Mouse (Mus musculus) E14TG2a.4 (cell line): ENCODE results near the gene Ttyh2.

Source experiments
- CTCF ChIP-seq: conservative IDR thresholded peaks from 2 replicates; pipeline ENCODE4 v1.5.1; 2014; ENCODE audit warnings: low read length
- NANOG ChIP-seq: IDR thresholded peaks from 2 replicates; pipeline ENCODE4 v1.6.1; 2014; ENCODE audit warnings: borderline replicate concordance, low read length, mixed read lengths
- POU5F1 ChIP-seq: IDR thresholded peaks from 2 replicates; pipeline ENCODE4 v1.6.1; 2014; ENCODE audit warnings: low read length, borderline replicate concordance

GRCm38 (mm10) chr11:114745134-114745533, 69.9 kb downstream of the Ttyh2 start:
- peak; percentile 89 for TF ChIP-seq CTCF
- TF ChIP-seq POU5F1 = no peak
- no peak for TF ChIP-seq NANOG
